Mouse (Mus musculus): ENCODE results near the gene Eif4enif1. TPM values are rescaled to one million over a fixed set of nuclear protein-coding genes. Genes with fewer than 3 reads are reported as not detected.
A peak's percentile ranks its signal among the peaks of the same experiment; 100 is the strongest.
"Not testable (repeated sequence)": the region's sequence is repeated elsewhere in the genome, so short reads cannot be mapped to it uniquely, and the experiment has no call there.

Gene Eif4enif1
- total and polyA plus RNA-seq, 2 experiments = 14.1 to 17.2 TPM

- H3K27me3 ChIP-seq (ENCODE audit: control insufficient read depth, insufficient read depth, low read length); H3K36me3 ChIP-seq (ENCODE audit: control insufficient read depth, insufficient read depth, low read length); H3K27ac ChIP-seq (replicated peaks; ENCODE audit: insufficient read depth, low read depth, low read length); H3K79me2 ChIP-seq (ENCODE audit: control insufficient read depth, insufficient read depth, low read length); H3K4me3 ChIP-seq (ENCODE audit: insufficient read depth, low read depth, low read length); H3K4me1 ChIP-seq (ENCODE audit: control insufficient read depth, insufficient read depth, low read length); H3K9ac ChIP-seq (ENCODE audit: low read depth, low read length): not testable (repeated sequence)
- WGBS = 82% methylated on average over 3 of the region's 5 CpGs
- peak; percentile 30 for DNase-seq (ENCODE audit: extremely low read depth, low read depth, low spot score)
These were observed 36.9 kb upstream of the Eif4enif1 start for GRCm38 (mm10) chr11:3165210-3165782.

- H3K27ac ChIP-seq (replicated peaks; ENCODE audit: insufficient read depth, low read depth, low read length) = not testable (repeated sequence)
These were observed 35.9 kb upstream of the Eif4enif1 start for GRCm38 (mm10) chr11:3166321-3166720.

GRCm38 (mm10) chr11:3167129-3167528, 35.1 kb upstream of the Eif4enif1 start:
- H3K79me2 ChIP-seq (ENCODE audit: control insufficient read depth, insufficient read depth, low read length); H3K4me1 ChIP-seq (ENCODE audit: control insufficient read depth, insufficient read depth, low read length); H3K27ac ChIP-seq (replicated peaks; ENCODE audit: insufficient read depth, low read depth, low read length); H3K36me3 ChIP-seq (ENCODE audit: control insufficient read depth, insufficient read depth, low read length); H3K4me3 ChIP-seq (ENCODE audit: insufficient read depth, low read depth, low read length); H3K9ac ChIP-seq (ENCODE audit: low read depth, low read length); DNase-seq (ENCODE audit: extremely low read depth, low read depth, low spot score); H3K27me3 ChIP-seq (ENCODE audit: control insufficient read depth, insufficient read depth, low read length): not testable (repeated sequence)
- WGBS = 92% methylated on average over 4 of the region's 4 CpGs

More at GRCm38 (mm10) chr11:3166321-3166720, 35.9 kb upstream of the Eif4enif1 start:
- not testable (repeated sequence) for H3K4me3 ChIP-seq (ENCODE audit: insufficient read depth, low read depth, low read length); H3K79me2 ChIP-seq (ENCODE audit: control insufficient read depth, insufficient read depth, low read length); H3K4me1 ChIP-seq (ENCODE audit: control insufficient read depth, insufficient read depth, low read length); H3K9ac ChIP-seq (ENCODE audit: low read depth, low read length); H3K36me3 ChIP-seq (ENCODE audit: control insufficient read depth, insufficient read depth, low read length); H3K27me3 ChIP-seq (ENCODE audit: control insufficient read depth, insufficient read depth, low read length); DNase-seq (ENCODE audit: extremely low read depth, low read depth, low spot score)

GRCm38 (mm10) chr11:3167571-3168001, 34.6 kb upstream of the Eif4enif1 start:
- H3K27ac ChIP-seq (replicated peaks; ENCODE audit: insufficient read depth, low read depth, low read length); H3K79me2 ChIP-seq (ENCODE audit: control insufficient read depth, insufficient read depth, low read length); DNase-seq (ENCODE audit: extremely low read depth, low read depth, low spot score); H3K4me3 ChIP-seq (ENCODE audit: insufficient read depth, low read depth, low read length); H3K27me3 ChIP-seq (ENCODE audit: control insufficient read depth, insufficient read depth, low read length); H3K4me1 ChIP-seq (ENCODE audit: control insufficient read depth, insufficient read depth, low read length); H3K36me3 ChIP-seq (ENCODE audit: control insufficient read depth, insufficient read depth, low read length); H3K9ac ChIP-seq (ENCODE audit: low read depth, low read length): not testable (repeated sequence)
- WGBS = 73% methylated on average over 4 of the region's 4 CpGs

- not testable (repeated sequence) for H3K79me2 ChIP-seq (ENCODE audit: control insufficient read depth, insufficient read depth, low read length); H3K27ac ChIP-seq (replicated peaks; ENCODE audit: insufficient read depth, low read depth, low read length); H3K4me1 ChIP-seq (ENCODE audit: control insufficient read depth, insufficient read depth, low read length); H3K36me3 ChIP-seq (ENCODE audit: control insufficient read depth, insufficient read depth, low read length); H3K4me3 ChIP-seq (ENCODE audit: insufficient read depth, low read depth, low read length); H3K9ac ChIP-seq (ENCODE audit: low read depth, low read length); DNase-seq (ENCODE audit: extremely low read depth, low read depth, low spot score); H3K27me3 ChIP-seq (ENCODE audit: control insufficient read depth, insufficient read depth, low read length)
- WGBS = 60% methylated on average over 2 of the region's 2 CpGs
These were observed 33.1 kb upstream of the Eif4enif1 start for GRCm38 (mm10) chr11:3169042-3169441.

- not testable (repeated sequence) for DNase-seq (ENCODE audit: extremely low read depth, low read depth, low spot score)
- 66% methylated on average over 1 of the region's 1 CpGs for WGBS
These were observed 30.3 kb upstream of the Eif4enif1 start for GRCm38 (mm10) chr11:3171931-3172330.

GRCm38 (mm10) chr11:3172526-3172925, 29.7 kb upstream of the Eif4enif1 start:
- 59% methylated on average over 5 of the region's 6 CpGs for WGBS
- H3K27me3 ChIP-seq (ENCODE audit: control insufficient read depth, insufficient read depth, low read length); H3K27ac ChIP-seq (replicated peaks; ENCODE audit: insufficient read depth, low read depth, low read length): not testable (repeated sequence)

More at GRCm38 (mm10) chr11:3171931-3172330, 30.3 kb upstream of the Eif4enif1 start:
- H3K27ac ChIP-seq (replicated peaks; ENCODE audit: insufficient read depth, low read depth, low read length); H3K9ac ChIP-seq (ENCODE audit: low read depth, low read length); H3K36me3 ChIP-seq (ENCODE audit: control insufficient read depth, insufficient read depth, low read length); H3K79me2 ChIP-seq (ENCODE audit: control insufficient read depth, insufficient read depth, low read length); H3K4me1 ChIP-seq (ENCODE audit: control insufficient read depth, insufficient read depth, low read length); H3K4me3 ChIP-seq (ENCODE audit: insufficient read depth, low read depth, low read length); H3K27me3 ChIP-seq (ENCODE audit: control insufficient read depth, insufficient read depth, low read length): not testable (repeated sequence)

GRCm38 (mm10) chr11:3173425-3174318, 28.5 kb upstream of the Eif4enif1 start:
- not testable (repeated sequence) for H3K27me3 ChIP-seq (ENCODE audit: control insufficient read depth, insufficient read depth, low read length); H3K36me3 ChIP-seq (ENCODE audit: control insufficient read depth, insufficient read depth, low read length); H3K9ac ChIP-seq (ENCODE audit: low read depth, low read length); H3K4me3 ChIP-seq (ENCODE audit: insufficient read depth, low read depth, low read length); H3K27ac ChIP-seq (replicated peaks; ENCODE audit: insufficient read depth, low read depth, low read length); H3K79me2 ChIP-seq (ENCODE audit: control insufficient read depth, insufficient read depth, low read length); H3K4me1 ChIP-seq (ENCODE audit: control insufficient read depth, insufficient read depth, low read length)
- WGBS = 78% methylated on average over 11 of the region's 11 CpGs
- DNase-seq (ENCODE audit: extremely low read depth, low read depth, low spot score) = peak; percentile 36

More at GRCm38 (mm10) chr11:3172526-3172925, 29.7 kb upstream of the Eif4enif1 start:
- not testable (repeated sequence) for H3K79me2 ChIP-seq (ENCODE audit: control insufficient read depth, insufficient read depth, low read length); H3K4me1 ChIP-seq (ENCODE audit: control insufficient read depth, insufficient read depth, low read length); H3K9ac ChIP-seq (ENCODE audit: low read depth, low read length); H3K4me3 ChIP-seq (ENCODE audit: insufficient read depth, low read depth, low read length); DNase-seq (ENCODE audit: extremely low read depth, low read depth, low spot score); H3K36me3 ChIP-seq (ENCODE audit: control insufficient read depth, insufficient read depth, low read length)
